Mouse (Mus musculus) embryo, embryonic 10 days (tissue): Measurements from ENCODE around the gene Eif4g3.
A peak's percentile ranks its signal among the peaks of the same experiment; 100 is the strongest.

Experiments used
- DNase-seq: peaks from one replicate; pipeline ENCODE4 v3.0.0-alpha.2; 2015; ENCODE audit warnings: low spot score

Eif4g3 gene

DNA sequence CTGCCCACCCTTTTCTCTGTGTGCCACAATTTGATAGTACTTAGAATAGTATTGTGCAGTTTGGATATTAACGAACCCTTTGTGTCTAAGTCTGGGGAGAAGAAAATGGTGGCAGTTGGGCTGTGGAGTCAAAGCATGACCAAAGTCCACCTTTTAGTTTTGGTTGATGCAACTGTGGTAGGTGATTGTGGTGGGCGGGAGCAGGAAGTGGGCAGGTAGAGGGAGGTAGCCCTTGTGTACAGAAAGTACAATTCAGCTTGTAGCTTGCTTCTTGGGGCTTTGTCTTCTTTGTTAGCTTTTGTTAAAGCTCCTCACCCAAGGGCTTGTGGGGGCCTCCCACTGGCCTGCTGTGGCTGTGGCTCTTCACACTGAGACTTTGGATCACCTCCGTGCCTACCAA lies 109.6 kb downstream of the Eif4g3 start:
- DNase-seq, result no peak

DNA sequence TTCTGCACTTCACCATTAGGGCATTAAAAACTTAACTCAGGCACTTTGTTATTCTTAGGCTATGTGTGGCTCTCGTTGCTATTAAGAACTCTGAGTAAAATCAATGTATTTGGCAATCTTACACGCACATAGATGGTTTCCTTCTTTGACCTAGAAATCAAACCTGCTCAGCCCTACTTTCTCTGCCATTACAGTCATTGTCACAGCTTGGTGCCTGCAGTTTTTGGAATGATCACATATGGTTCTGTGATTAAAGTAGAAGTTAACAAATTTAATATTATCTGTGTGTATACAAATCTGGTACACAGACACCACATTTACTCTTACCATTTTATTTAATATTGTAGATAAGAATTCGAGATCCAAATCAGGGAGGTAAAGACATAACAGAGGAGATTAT lies 112.1 kb downstream of the Eif4g3 start:
- DNase-seq, result no peak

DNA sequence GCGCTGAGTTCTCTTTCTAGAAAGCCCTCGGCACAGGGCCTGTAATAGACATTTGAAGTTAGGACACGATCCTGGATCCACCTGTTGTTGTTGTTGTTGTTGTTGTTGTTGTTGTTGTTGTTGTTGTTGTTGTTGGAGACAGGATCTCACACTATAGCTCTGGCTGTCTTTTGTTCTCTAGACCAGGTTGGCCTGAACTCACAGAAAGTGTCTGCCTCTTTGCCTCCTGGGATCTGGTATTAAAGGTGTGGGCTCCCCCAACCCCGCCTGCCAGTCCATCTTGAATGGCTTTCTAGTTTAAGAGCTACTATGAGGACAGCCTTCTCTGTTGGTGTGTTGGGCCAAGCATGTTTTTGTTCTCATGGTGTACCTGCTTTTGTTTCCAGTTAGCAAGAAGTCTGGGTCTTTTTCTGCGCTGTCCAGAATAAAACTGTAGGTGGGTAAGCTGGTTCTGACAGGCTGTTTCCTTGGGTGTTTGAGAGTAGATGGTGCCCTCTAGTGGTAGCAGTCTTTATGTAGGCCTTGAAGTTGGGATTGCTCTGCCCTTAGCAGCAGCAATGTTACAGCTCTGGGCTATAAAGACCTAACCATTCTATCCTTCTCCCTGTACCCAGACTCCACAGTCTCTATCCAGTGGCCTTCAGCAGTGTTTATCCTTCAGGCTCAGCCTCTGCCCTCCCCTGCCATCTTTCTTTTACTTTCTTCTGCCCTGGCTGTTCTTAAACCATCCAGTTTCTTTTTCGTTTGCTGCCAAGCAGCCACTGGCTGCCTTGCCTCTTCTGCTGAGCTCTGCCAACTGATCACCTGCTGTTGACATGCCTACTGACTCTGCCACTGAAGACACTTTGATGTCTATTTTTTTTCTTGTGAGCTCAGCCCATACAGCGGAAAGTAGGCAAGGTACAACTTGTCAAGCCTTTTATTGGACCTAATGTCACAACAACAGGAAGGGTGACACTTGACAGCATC lies 114.9 kb downstream of the Eif4g3 start:
- peak; percentile 81 for DNase-seq

DNA sequence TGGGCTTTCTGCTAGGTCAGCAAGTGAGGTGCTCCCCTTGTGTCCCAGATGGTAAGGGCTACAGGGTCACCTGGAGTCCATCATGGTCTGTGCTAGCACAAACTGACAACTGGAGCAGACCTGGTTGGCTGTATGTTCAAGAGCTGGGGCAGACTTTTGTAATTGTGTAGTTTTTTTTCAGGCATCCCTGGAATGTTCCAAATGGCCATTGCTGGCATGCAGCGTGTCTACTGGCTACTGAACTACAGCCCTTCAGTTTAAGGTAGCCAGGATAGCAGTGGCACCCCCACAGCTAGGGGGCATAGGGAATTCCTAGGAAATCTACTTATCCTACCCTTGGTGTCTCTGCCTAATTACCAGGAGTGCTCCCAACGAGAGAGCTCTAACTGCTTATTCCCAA lies 115.7 kb downstream of the Eif4g3 start:
- DNase-seq, result no peak

DNA sequence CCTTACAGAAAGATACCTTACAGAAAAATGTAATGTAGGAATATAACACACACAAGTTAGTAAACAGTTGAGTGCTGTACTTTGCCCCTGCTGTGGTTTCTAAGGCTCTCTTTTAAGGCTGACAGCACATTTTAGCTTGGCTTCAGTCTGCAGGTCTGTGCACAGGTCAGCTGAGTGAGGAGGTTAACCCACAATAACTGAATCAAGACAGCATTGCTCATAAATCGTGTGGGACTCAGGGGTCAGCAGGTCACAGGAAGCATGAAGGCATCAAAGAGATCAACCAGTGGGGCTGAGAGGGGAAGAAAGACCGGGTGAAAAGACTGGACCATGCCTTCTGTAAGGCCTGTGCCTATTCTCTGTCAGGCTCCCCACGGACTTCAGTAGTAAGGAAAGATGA lies 116.5 kb downstream of the Eif4g3 start:
- DNase-seq, result peak; percentile 66

DNA sequence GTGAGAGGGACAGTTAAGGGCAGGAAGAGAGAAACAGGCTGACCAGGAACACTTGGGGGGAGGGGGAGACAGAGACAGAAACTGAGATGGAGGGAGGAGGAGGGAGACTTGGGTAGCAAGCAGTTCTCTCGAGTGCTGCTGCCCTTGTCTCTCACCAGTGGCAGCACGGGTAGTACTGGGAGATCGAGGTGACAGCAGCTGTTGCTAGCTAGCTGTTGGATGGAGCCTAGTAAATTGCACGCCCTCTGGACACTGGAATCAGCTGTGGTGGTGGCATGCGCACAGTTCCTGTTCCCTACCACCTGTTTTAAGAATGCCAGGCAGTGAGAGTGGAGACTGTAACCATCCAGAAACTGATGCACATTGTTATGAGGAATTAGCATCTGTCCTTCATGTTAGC lies 119.0 kb downstream of the Eif4g3 start:
- no peak for DNase-seq

DNA sequence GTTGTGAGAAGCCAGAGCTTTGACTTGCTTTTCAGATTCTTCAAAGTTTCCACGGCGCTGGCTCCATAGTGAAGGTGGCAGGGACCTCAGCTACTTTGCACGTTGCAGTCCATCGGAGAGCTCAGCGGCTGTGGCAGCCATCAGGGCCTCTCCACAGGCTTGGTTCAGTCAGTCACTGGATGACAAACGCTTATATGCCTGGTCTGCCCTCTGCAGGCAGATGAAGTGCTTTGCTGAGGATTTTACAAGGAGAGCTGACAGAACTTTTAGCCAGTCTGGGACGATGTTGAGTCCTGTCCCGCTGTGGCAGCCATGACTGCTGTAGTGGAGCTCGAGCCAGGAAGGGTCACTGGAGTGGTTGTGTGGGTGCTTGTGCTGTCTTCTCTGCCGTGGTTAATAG lies 126.9 kb downstream of the Eif4g3 start:
- DNase-seq, result peak; percentile 58

DNA sequence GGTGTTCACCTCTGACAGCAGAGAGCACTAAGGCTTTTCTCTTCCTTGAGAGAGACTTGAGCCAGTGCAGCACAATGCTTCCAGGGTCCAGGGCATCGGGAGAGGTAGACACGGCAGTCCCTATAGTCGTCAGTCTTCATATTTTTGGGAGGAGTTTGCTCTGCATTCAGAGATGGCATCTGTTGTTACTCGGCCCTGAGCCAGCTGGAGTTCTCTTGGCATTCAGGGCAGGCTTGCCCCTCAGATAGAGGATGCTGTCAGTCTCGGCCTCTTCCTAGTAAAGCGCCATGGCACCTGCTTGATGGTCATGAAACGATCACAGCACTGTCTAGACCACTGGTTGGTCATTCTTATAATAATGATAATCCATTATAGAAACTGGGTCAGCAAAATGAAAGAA lies 131.2 kb downstream of the Eif4g3 start:
- no peak for DNase-seq

DNA sequence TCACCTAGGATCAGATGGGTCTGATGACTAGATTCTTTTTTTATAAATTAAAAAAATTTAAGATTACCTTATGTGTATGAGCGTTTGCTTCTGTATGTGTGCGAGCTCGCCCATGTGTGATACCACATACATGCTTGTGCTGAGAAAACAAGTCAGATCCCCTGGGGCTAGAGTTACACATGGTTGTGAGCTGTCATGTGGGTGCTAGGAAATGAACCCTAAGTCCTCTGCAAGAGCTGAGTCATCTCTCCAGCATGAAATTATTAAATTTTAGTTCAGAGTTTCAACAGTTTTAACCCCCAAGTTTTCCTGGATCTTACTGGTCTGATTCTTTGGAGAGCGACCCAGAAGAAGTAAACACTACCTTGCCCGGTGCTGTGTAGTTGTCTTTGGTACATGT lies 134.5 kb downstream of the Eif4g3 start:
- no peak for DNase-seq

DNA sequence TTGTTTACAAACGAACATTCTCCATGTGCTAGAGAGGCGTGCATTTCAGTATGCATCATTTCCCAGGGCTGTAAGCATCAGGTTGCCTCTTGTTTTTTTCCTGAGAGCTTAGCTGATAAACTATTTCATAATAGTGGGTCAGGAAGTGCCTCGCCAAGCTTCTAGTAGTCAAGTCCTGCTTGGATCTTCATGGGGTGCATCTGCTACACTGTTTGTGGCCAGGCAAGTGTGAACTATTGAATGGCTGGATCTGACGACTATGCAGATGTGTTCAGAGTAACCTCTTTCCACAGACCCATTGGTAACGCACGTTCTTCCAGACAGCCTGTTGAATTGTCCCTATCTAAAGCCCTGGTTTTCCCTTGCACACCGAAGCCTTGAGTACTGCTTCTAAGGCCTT lies 135.0 kb downstream of the Eif4g3 start:
- DNase-seq, result no peak

DNA sequence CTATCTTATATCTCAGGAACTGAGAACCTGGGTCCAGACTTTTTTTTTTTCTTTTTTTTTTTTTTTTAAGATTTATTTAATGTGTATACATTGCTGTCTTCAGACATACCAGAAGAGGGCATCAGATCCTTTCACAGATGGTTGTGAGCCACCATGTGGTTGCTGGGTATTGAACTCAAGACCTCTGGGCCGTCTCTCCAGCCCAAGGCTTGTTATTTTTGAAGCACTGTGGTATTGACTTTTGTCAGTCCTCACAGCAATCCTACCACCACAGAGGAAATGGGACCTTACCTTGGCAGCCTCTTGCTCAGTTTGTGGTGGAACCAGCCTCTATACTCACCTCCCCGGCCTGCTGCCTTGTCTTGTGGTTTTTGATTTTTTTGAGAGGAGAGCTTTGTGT lies 137.3 kb downstream of the Eif4g3 start:
- DNase-seq, result no peak

DNA sequence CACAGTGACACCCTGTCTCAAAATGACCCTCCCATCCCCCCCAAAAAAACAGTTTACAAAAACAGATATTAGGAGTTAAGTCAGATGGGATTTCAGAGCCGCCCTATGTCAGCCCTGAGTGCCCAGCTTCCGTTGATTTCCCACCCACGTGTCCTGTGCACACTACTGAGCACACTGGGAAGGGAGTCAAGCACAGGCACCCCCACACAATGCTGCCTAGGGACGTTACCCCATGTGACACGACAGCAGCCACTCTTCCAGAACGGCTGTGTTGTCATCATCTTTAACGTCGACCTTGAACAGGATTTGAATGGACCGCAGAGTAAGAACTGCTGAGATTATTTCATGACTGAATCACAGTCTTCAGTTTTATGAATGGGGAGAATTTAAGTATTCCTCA lies 138.4 kb downstream of the Eif4g3 start:
- no peak for DNase-seq

DNA sequence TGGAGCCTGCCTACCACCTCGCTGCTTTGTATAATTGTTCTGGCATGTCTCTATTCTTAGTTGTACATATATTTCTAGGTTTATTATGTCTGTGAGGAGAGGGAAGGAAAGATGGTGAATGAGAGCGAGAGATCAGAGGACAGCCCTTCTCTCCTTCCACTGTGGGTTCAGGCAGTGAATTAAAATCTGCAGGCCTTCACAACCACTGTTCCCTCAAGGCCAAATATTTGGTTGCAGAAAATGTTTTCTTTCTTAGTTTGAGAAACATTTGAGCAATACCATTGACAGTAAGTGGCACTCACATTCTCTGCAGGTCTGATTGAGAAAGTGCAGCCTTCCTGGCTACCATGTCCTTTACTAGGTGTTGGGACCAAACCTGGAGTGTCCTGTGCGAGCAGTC lies 138.9 kb downstream of the Eif4g3 start:
- no peak for DNase-seq

DNA sequence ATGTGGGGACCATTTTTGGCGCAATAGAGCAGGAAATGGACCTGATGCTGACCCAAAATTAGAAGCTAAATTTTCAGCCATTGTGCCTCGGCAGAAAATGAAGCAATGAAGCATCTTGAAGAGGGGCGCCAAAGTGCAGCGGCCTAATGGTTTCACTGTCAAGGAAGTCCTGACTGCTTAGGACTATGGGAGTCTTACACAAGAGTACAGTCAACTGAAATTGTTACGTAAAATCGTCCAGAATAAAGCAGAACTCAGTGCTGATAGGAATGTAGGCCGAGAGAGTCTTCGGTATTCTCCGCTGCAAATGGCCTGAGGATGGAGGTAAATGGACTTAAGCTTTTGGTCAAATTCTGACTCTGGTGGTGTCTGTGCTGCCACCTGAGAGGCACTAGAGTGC lies 140.5 kb downstream of the Eif4g3 start:
- DNase-seq, result no peak

DNA sequence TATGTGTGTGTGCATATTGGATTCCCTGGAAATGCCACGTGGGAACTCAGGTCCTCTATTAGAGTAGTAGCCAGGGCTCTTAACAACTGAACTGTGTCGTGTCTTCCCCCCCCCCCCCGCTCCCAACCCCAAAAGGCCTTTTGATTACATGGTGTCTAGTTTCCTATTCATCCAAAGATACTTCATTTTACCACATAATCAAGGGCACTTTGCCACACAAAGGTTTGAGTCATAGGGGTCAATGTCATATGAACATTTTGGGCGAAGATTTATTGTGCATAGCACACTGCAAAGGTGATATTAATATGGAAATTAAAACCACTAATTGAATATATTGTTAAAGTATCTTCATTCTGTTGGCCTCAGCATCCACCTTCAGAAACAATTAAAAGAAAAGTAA lies 144.5 kb downstream of the Eif4g3 start:
- no peak for DNase-seq

DNA sequence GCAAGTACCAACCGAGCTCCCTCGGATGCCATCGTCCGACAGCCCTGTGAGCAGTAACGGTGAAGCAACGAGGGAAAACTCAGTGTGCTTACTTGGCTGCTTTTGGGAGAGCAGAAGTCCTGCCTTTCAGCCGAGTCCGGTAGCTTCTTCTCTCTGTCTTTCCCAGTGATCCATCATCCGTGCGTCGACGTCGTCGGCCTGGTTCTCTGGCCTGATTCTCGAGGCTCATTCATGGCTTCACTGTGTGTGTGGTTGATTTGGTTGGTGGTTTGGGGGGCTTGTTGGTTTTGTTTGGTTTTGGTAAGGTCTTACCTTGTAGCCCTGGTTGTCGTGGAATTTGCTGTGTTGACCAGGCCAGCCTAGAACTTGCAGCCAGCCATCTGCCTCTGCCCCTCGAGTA lies 145.0 kb downstream of the Eif4g3 start:
- no peak for DNase-seq

DNA sequence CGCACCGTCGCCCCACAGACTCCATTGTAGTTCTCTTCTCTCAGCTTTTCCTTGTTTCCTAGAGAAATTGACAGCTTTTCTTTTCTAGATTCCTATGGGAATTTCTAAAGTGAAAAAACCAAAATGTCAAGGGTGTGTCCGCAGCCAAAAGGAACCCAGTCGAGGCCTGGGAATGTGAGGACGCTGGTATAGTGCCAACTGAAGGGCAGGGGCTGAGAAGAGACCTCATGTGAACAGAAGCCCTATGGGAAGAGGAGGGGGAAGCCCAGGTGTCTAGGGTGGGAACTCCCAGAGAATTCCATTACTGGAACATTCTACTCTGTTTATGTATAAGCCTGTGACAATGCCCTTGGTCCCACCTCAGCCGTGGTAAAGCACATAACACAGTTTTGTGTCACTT lies 145.4 kb downstream of the Eif4g3 start:
- DNase-seq, result no peak

DNA sequence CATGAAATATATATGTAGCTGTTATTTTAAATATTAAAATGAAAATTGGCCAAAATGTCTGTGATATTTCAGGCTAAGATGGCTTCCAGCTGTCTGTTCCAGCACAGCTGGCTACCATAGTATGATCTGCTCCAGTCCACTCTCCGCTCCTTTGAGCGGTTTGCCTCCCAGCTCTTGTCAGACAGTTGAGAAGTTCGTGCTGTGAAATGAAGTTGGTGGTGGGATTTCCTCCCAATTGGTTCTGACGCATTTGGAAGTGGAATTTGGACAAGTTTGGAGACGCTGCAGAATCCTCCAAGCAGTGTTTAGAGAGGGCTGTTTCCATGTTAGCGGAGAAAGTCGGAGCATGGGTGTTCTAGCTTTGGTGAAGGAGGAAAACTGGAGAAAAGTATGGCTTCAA lies 148.5 kb downstream of the Eif4g3 start:
- no peak for DNase-seq

DNA sequence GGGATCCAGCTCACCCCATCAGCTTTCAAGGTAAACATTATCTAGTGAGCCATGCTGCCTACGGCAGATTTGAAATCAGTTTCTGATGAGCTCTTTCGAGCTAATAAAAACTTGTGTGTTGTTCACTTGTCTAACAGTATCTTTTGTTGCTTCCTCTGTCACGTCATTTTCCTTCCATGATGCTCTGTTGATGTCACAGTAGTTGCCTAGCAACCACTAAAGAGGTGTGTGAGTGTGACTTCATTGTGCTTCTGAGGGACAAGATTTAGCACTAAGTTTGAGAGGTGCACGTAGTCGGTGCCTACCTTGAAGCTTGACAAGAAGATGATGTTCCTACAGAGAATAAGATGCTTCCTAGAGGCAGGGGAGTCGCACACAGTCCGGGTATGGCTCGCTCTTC lies 154.4 kb downstream of the Eif4g3 start:
- no peak for DNase-seq

DNA sequence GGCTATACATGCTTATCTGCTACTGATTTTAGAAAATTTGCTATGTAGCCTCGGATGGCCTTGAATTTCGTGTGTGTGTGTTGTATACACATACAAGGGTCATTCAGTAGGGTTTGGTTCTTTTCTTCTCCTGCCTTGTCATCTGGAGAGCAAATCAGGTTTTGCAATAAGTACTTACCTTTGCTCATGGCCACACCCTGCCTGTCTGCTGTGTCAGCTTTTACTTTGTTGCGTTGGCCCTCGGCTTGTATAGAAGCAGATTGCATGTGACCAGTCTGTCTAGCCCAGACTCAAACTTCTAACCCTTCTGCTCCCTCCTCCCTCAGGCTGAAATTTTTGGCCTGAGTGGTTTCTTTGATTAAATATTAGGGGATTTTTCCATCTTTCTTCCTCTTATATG lies 157.2 kb downstream of the Eif4g3 start:
- no peak for DNase-seq

DNA sequence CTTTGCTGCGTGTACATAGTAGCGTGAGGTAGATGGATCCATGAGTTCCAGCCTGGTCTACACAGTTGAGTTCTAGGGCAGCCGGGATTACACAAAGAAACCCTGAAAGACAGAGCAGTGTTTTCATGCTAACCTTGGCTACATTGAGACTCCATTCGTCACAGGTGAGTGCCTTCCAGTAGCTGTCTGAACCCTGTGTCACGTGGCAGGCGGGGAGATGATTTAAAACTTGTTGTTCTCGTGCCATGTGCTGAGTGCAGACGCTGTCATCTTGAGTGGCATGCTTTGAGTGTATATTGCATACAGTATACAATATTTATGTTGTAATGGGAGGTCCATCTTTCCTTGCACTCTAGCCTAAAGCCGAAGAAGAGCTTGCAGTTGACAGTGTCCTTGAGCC lies 158.4 kb downstream of the Eif4g3 start:
- no peak for DNase-seq

DNA sequence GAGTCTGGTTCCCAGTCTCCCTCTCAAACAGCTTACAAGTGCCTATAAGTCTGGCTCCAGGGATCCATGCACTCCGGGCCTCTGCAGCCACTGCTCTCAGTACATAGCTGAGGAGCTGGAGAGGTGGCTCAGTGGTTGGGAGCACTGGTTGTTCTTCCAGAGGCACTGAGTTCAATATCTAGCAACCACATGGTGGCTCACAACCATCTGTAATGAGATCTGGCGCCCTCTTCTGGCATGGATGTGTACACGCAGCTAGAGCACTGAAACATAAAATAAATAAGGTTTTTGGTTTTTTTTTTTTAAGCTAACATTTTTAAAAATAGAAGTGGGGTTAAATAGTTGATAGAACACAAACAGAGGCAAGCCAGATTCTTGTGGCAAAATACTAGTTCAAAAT lies 161.2 kb downstream of the Eif4g3 start:
- DNase-seq, result peak; percentile 57

DNA sequence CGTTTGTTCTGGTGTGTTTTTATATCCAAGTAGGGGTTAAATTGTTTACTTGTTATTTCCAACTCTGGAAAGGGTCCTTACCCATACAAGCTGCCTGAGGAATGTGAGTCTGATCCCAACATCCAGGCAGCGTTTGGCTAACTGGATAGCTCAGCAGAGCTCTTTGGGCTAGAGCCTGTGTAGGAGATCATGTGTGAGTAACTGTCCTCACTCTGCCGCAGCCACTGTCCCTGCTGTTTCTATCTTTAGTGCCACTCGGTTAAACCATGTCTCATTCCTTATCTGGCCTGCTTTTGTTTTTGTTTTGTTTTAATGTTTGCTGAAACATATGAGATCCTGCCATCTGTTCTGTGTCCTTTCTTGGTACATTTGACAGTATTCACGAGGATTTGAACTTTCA lies 168.1 kb downstream of the Eif4g3 start:
- DNase-seq, result no peak

DNA sequence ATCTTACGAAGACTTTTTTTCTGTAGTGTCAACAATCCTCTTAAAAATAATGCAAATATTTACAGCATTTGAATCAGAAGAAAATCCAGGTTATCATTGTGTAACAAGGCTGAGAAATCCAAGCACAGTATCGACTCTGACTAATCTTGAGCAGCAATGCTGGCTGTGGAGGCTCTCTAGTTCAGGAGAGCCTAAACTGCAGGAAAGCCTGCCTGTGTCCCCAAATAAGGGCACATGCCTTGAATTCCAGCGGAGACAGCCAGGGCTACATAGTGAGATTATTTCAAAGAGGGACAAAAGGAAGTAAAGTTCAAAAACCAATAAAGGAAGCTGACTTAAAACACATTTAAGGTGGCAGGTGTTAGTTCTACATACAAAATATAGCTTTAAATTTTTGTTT lies 168.7 kb downstream of the Eif4g3 start:
- DNase-seq, result no peak
